Mouse (Mus musculus) fat pad, adult 2 months (tissue): ENCODE results near the gene Pttg1ip.

Source experiments
- DNase-seq: peaks from one replicate; pipeline ENCODE4 v3.0.0-alpha.2; 2011; ENCODE audit warnings: low read depth, low spot score; ENCODE audit errors: extremely low read depth

Pttg1ip gene

DNA sequence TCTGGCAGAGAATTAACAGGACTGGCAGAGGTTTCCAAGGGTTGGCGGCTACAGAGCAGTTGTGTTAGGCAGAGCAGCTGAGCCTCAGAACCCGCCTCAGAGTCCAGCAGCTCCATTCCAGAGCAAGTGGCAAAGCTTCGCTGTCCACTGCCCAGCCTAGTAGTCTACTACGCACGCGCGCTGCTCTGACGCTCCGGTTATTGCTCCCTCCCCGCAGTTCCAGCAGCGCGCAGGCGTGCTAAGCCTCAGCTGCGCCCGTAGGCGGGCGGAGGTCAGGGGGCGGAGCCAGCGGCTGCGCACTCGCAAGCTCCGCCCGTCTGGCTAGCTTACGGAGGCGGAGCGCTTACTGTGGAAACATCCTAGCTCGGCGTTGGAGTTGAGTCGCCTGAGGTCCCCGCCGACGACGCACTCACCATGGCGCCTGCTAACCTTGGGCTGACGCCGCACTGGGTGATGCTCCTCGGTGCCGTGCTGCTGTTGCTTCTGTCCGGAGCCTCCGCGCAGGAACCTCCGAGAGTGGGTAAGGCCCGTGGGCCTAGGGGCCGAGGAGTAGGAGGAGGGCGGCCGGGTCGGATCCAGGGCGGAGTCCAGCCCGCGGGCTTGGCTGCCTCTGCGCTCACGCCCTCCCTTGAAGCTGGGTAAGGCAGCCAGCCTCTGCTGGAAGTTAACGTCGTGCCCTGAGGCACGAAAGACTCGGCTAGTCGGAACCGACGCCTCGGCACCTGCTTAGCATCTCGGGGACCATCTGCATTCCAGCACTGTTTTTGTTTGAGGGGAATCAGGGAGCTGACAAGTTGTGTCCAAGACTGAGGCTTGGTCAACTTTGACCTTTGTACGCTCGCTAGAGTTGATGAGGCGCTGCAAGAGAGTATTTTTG lies at the start of gene Pttg1ip:
TSS of gene Pttg1ip (plus strand) at position 313 of the 877 bp plus-strand sequence.
- peak; percentile 57 for DNase-seq

GRCm38 (mm10) chr10:77532020-77532413 lies 49.5 kb upstream of the Pttg1ip start:
- no peak for DNase-seq

GRCm38 (mm10) chr10:77536727-77537126 lies 44.8 kb upstream of the Pttg1ip start:
- no peak for DNase-seq

- no peak for DNase-seq
Measured at GRCm38 (mm10) chr10:77537215-77538209, 44.0 kb upstream of the Pttg1ip start.

GRCm38 (mm10) chr10:77539320-77539945 lies 42.1 kb upstream of the Pttg1ip start:
- DNase-seq, result no peak

DNA sequence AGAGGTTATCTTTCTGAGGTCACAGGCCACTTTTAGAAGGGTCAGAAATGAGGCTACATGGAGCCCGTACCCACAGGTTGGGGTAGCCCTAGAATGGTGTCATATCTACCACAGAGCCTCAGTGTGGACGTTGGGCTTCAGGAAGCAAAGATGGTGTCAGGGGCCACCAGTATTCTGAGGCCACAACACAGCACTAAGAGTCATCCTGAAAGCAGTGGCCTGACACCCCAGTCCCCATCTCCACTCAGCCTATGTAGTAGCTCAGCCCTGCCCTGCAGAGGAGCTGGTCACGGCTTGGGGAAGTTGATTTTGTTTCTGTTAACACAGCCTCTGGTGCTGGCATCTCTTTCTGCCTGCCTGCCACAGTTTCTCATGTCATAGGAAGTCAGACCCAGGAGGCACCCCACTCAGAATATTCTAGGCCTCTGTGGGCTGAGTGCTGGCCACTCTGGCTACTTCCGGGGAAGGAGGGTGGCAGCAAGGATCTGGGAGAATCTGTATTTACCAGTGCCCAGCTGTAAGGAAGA lies 40.9 kb upstream of the Pttg1ip start:
- DNase-seq, result no peak

- DNase-seq, result no peak
Measured at GRCm38 (mm10) chr10:77541864-77542666, 39.5 kb upstream of the Pttg1ip start.

DNA sequence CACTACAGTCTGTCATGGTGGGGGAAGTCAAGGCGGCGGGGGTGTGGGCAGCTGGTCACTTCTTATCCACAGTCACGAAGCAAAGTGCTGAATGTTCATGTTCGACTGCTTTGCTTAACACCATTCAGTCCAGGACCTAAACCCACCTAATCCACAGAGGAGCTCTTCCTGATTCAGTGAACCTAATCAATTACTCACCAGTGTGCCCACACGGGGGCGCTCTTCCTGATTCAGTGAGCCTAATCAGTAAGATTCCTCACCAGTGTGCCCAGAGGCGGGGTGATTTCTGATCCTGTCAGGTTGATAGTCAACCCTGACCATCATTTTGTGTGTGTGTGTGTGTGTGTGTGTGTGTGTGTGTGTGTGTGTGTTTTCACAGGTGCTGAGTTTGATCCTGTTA lies 38.3 kb upstream of the Pttg1ip start:
- no peak for DNase-seq

- peak; percentile 77 for DNase-seq
Measured at GRCm38 (mm10) chr10:77544916-77545315, 36.6 kb upstream of the Pttg1ip start.

DNA sequence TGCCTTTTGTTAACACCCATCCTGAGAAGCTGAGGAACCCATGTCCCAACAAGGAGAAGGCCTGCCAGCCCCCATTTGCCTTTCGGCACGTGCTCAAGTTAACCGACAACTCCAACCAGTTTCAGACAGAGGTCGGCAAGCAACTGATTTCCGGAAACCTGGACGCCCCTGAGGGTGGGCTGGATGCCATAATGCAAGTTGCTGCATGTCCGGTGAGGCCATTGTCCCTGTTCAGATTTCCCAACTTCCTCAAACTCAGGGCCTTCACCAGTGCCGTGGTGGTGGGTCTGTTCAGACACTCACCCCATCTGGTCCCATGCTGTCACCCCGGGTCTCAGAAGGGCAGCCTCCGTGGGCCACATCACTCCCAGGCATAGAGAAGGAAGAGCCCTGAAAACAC lies 32.9 kb upstream of the Pttg1ip start:
- DNase-seq, result peak; percentile 11

DNA sequence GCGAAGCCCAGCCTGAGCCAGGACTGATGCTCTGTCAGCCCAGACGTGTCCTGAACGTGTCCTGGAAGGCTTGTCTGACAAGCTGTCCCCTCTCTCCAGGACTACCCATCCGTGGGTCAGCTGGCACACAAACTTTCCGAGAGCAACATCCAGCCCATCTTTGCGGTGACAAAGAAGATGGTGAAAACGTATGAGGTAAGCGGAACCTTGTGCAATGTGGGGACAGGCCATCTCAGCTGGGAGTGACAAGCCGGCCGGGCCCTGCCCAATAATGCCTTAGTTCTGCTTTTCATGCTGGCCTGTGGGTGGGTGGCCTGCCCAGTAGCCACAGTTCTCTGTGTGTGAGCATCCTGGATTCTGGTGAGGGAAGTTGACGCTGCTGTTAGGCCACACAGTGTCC lies 30.6 kb upstream of the Pttg1ip start:
- no peak for DNase-seq

GRCm38 (mm10) chr10:77552162-77552561 lies 29.4 kb upstream of the Pttg1ip start:
- DNase-seq, result no peak

GRCm38 (mm10) chr10:77553285-77553684 lies 28.2 kb upstream of the Pttg1ip start:
- no peak for DNase-seq

- DNase-seq, result no peak
Measured at GRCm38 (mm10) chr10:77554918-77555317, 26.6 kb upstream of the Pttg1ip start.

- DNase-seq, result no peak
Measured at GRCm38 (mm10) chr10:77556631-77557030, 24.9 kb upstream of the Pttg1ip start.

DNA sequence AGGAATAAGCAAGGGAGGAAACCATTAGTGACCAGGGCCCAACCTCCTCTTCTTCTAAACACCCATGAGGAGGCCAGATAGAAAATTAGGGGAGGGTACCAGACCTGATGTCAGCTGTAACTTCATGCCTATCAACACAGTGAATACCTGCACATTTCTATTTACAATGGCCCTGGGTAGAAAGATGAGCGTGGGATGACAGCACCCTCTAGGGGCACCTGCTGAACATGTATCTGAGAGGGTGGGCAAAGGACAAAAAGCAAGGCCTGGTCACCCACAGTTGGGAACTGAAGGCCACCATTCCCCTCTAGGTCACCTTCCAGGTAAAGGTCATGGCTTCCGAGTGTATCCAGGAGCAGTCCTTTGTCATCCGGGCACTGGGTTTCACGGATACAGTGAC lies 23.9 kb upstream of the Pttg1ip start:
- DNase-seq, result no peak

GRCm38 (mm10) chr10:77560090-77560489 lies 21.4 kb upstream of the Pttg1ip start:
- no peak for DNase-seq

- no peak for DNase-seq
Measured at GRCm38 (mm10) chr10:77560830-77561229, 20.7 kb upstream of the Pttg1ip start.

- DNase-seq, result no peak
Measured at GRCm38 (mm10) chr10:77561508-77561907, 20.0 kb upstream of the Pttg1ip start.

DNA sequence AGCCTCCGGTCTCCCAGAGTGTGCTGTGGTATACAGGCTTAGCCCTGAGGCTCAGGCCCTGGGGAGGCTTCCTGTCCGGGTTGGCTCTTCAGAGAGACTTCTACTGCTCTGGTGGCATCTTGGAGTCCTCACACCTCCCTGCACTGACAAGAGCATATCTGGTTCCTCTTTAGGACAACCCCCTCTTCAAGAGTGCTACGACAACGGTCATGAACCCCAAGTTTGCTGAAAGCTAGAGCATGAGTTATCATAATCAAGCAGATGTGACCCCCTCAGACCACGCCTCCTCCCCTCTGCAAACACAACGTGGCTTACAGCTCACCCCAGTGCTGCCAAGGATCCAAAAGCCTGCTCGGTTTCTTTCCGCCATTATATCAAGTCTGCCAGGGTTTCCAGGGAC lies 16.5 kb upstream of the Pttg1ip start:
- no peak for DNase-seq
